Mouse (Mus musculus): ENCODE results near the gene Wwc2. TPM values are rescaled to one million over a fixed set of nuclear protein-coding genes. Genes with fewer than 3 reads are reported as not detected.

Wwc2 gene
- polyA plus RNA-seq, 1 experiment from 2014 or later = 10.1 TPM

DNA sequence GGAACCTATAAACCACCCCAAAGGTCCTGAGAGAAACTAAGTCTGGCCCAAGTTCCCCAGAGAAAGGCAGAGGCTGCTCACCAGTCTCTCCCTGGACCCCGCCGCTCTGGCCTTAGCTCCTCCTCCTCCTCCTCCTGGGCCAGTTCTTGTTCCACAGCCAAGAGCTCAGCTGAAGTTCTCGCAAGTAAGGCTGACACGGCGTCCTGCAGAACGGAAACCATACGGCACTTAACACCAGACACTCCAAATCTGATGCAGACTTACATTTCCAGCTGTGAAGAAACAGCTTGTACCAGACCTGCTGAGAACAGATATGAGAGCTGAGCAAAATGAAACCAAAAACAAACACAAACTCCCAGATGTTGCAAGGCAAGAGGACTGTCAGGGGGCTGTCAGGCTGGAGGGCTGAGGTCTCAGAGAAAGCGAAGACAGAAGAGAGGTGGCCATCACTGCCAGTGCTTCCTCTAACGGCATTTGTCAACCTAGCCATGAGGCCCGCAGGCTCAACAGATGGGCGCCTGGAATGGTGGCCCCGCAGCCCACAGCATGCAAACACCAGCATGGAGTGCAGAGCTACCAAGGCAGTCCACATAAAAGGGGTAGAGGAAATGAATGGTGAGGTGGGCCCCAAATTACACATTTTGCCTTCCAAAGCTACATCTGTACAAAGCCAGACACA is 138.8 kb downstream of the Wwc2 start:
- Histone ChIP-seq H3K27me3 (ENCODE audit: control insufficient read depth, insufficient read depth, low read length) (no peaks in the 10 kb centered on the region), H3K36me3 (ENCODE audit: control insufficient read depth, insufficient read depth, low read length) (0 out of 2 replicates have a peak, but pooled peaks cover 2% of the 10 kb centered on the region), H3K4me2 (ENCODE audit: low read depth) (0 out of 2 replicates have a peak overlapping the region, but pooled peaks have one; percentile 8), H3K27ac (ENCODE audit: low read depth, low read length) (peak overlapping the region; percentile 29; the same call in 1 of the 2 replicates), H3K4me3 (ENCODE audit: low read depth, low read length) (no peak overlapping the region), H3K4me1 (ENCODE audit: control insufficient read depth, insufficient read depth, low read length) (no peaks in the 10 kb centered on the region), H3K9ac (ENCODE audit: low read length) (no peak overlapping the region), H3K9me3 (ENCODE audit: control insufficient read depth, low read length) (no peaks in the 10 kb centered on the region)
- DNase-seq (ENCODE audit: low spot score) (no peak), ATAC-seq (ENCODE audit: insufficient read depth, low FRiP score, low TSS enrichment) (no peak)
- WGBS = 55% methylated on average over 12 of the region's 12 CpGs

DNA sequence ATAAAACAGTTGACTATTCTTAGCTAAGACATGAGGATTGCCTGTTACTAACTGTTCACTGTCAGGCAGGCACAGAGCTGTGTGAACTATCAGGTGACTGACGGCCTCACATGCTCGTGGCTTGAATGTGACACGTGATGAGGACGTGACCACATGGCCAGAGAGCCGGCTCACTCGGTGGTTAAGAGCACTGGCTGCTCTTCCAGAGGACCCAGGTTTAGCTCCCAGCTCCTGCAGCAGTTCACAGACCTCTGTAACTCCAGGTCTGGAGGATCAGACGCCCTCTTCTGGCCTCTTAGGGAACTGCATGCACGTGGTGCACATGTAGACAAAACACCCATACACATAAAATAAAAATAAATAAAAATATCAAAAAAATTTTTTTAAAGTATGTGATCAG is 140.9 kb downstream of the Wwc2 start:
- H3K27ac ChIP-seq (ENCODE audit: low read depth, low read length) = no peak overlapping the region
- no peak overlapping the region for H3K4me2 ChIP-seq (ENCODE audit: low read depth)
- 0 out of 2 replicates have a peak, but pooled peaks cover 2% of the 10 kb centered on the region for H3K36me3 ChIP-seq (ENCODE audit: control insufficient read depth, insufficient read depth, low read length)
- WGBS = 87% methylated on average over 8 of the region's 8 CpGs
- peaks cover 3% of the 10 kb centered on the region; the same call in 1 of the 2 replicates for H3K4me1 ChIP-seq (ENCODE audit: control insufficient read depth, insufficient read depth, low read length)
- no peaks in the 10 kb centered on the region for H3K27me3 ChIP-seq (ENCODE audit: control insufficient read depth, insufficient read depth, low read length)
- DNase-seq (ENCODE audit: low spot score) (no peak), ATAC-seq (ENCODE audit: insufficient read depth, low FRiP score, low TSS enrichment) (no peak)
- no peak overlapping the region for H3K9ac ChIP-seq (ENCODE audit: low read length)
- no peaks in the 10 kb centered on the region for H3K9me3 ChIP-seq (ENCODE audit: control insufficient read depth, low read length)
- H3K4me3 ChIP-seq (ENCODE audit: low read depth, low read length) = no peak overlapping the region

DNA sequence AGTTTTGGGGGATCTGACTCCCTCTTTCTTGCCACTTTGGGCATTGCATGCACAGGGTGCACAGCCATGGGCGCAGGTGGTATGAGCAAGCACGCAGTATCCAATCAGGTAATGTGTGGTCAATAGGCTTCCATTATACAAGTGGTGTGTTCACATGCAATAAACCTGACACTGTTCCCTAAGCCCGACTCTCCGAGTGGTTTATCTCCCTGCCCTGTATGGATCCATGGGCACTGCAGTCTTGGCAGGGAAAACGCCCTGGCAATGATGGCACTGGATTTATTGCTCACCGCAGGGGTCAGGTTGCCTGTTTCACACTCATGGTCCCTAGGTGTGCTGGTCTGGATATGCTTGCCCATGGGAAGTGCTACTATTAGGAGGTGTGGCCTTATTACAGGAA is 142.8 kb downstream of the Wwc2 start:
- 95% methylated on average over 6 of the region's 6 CpGs for WGBS
- Histone ChIP-seq H3K4me3 (ENCODE audit: low read depth, low read length) (no peak overlapping the region), H3K9me3 (ENCODE audit: control insufficient read depth, low read length) (no peaks in the 10 kb centered on the region), H3K4me1 (ENCODE audit: control insufficient read depth, insufficient read depth, low read length) (peaks cover 3% of the 10 kb centered on the region; the same call in 1 of the 2 replicates), H3K27me3 (ENCODE audit: control insufficient read depth, insufficient read depth, low read length) (no peaks in the 10 kb centered on the region), H3K36me3 (ENCODE audit: control insufficient read depth, insufficient read depth, low read length) (0 out of 2 replicates have a peak, but pooled peaks cover 2% of the 10 kb centered on the region), H3K9ac (ENCODE audit: low read length) (no peak overlapping the region), H3K27ac (ENCODE audit: low read depth, low read length) (no peak overlapping the region), H3K4me2 (ENCODE audit: low read depth) (no peak overlapping the region)
- DNase-seq (ENCODE audit: low spot score) = no peak
- ATAC-seq (ENCODE audit: insufficient read depth, low FRiP score, low TSS enrichment) = no peak

DNA sequence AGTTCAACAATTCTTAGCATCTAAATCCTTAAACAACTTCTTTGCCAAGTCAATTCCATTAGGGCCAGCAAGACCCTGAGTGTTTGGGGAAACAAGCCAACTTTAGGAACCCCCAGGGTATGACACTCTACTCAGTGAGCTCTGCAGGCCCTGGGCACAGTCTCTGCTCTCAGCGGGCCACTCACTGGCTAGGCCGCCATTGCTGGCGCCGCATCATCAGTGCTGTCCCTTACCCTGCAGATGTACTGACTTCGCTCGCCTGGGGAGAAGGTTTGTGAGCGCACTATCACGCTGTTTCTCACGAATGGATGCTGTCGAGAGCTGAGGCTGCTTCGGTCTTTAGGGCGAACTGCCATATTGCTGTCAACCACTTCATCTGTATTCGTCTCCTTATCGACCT is 143.6 kb downstream of the Wwc2 start:
- Histone ChIP-seq H3K9me3 (ENCODE audit: control insufficient read depth, low read length) (no peaks in the 10 kb centered on the region), H3K4me3 (ENCODE audit: low read depth, low read length) (no peak overlapping the region), H3K4me1 (ENCODE audit: control insufficient read depth, insufficient read depth, low read length) (peaks cover 3% of the 10 kb centered on the region; the same call in 1 of the 2 replicates), H3K9ac (ENCODE audit: low read length) (no peak overlapping the region), H3K4me2 (ENCODE audit: low read depth) (no peak overlapping the region), H3K27ac (ENCODE audit: low read depth, low read length) (no peak overlapping the region), H3K36me3 (ENCODE audit: control insufficient read depth, insufficient read depth, low read length) (0 out of 2 replicates have a peak, but pooled peaks cover 2% of the 10 kb centered on the region), H3K27me3 (ENCODE audit: control insufficient read depth, insufficient read depth, low read length) (no peaks in the 10 kb centered on the region)
- WGBS = 97% methylated on average over 14 of the region's 14 CpGs
- no peak for DNase-seq (ENCODE audit: low spot score)
- no peak for ATAC-seq (ENCODE audit: insufficient read depth, low FRiP score, low TSS enrichment)

DNA sequence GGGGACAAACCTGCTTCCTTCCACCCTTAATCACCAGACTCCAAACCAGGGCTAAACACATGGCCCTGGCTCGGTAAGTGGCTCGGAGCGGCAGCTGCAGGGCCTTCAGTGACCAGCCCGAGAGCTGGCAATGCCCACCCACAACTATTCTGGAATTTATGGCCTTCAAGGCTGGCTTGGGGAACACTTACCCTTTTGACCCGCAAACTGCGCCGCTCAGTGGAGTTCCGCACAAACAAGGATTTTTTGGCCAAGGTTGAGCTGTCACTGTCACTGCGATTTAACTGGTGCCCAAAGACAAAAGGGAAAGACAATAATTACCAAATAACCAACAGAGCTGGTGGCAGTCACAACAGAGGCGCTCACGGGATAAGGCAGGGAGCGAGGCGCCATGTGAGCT is 144.8 kb downstream of the Wwc2 start:
- Histone ChIP-seq H3K4me3 (ENCODE audit: low read depth, low read length) (no peak overlapping the region), H3K9me3 (ENCODE audit: control insufficient read depth, low read length) (no peaks in the 10 kb centered on the region), H3K27me3 (ENCODE audit: control insufficient read depth, insufficient read depth, low read length) (no peaks in the 10 kb centered on the region), H3K27ac (ENCODE audit: low read depth, low read length) (no peak overlapping the region), H3K36me3 (ENCODE audit: control insufficient read depth, insufficient read depth, low read length) (0 out of 2 replicates have a peak, but pooled peaks cover 2% of the 10 kb centered on the region), H3K4me1 (ENCODE audit: control insufficient read depth, insufficient read depth, low read length) (peaks cover 3% of the 10 kb centered on the region; the same call in 1 of the 2 replicates), H3K4me2 (ENCODE audit: low read depth) (no peak overlapping the region), H3K9ac (ENCODE audit: low read length) (no peak overlapping the region)
- DNase-seq (ENCODE audit: low spot score) = no peak
- ATAC-seq (ENCODE audit: insufficient read depth, low FRiP score, low TSS enrichment) = no peak
- WGBS = 48% methylated on average over 13 of the region's 13 CpGs

DNA sequence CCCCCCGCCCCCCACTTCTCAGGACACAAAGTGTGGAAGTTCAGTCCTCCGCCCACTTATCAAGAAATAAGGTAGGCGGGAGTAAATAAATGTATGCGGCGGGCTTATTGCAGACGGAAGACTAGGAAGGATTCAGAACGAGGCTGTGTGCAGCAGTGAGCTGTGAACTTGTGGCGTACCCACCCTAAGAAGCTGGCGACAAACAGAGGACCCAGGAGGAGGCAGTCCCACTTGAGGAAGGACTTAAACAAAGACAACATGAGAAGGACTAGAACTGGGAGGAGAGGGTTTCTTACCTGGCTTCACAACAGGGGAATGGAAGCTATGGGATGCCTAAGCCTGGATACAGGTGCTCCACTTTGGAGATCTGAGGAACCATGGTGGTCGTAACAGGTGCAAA is 147.1 kb downstream of the Wwc2 start:
- ATAC-seq (ENCODE audit: insufficient read depth, low FRiP score, low TSS enrichment) (no peak), DNase-seq (ENCODE audit: low spot score) (no peak)
- Histone ChIP-seq H3K27me3 (ENCODE audit: control insufficient read depth, insufficient read depth, low read length) (no peaks in the 10 kb centered on the region), H3K4me1 (ENCODE audit: control insufficient read depth, insufficient read depth, low read length) (peaks cover 3% of the 10 kb centered on the region; the same call in 1 of the 2 replicates), H3K36me3 (ENCODE audit: control insufficient read depth, insufficient read depth, low read length) (peaks cover 4% of the 10 kb centered on the region; the same call in 1 of the 2 replicates), H3K4me3 (ENCODE audit: low read depth, low read length) (no peak overlapping the region), H3K9me3 (ENCODE audit: control insufficient read depth, low read length) (no peaks in the 10 kb centered on the region), H3K27ac (ENCODE audit: low read depth, low read length) (no peak overlapping the region), H3K9ac (ENCODE audit: low read length) (no peak overlapping the region), H3K4me2 (ENCODE audit: low read depth) (no peak overlapping the region)
- 97% methylated on average over 10 of the region's 10 CpGs for WGBS

DNA sequence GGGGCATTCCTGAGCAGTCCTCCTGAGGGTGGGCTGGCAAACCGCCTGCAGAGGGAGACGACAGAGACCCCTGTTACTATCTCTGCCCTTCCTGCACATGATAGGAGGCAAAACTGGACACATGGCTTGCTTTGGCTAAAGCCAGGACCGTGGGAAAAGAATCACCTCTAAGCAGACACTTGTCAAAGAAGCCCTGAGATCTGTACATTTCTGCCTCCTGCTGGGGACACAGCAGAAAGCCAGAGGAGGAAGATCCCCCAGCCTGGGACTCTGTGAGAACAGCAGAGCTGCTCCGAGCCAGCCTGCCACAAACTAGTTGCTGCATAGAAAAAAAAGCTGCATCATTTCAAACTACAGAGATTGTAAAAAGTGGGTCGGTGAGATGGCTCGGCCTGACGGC is 147.7 kb downstream of the Wwc2 start:
- ATAC-seq (ENCODE audit: insufficient read depth, low FRiP score, low TSS enrichment) (no peak), DNase-seq (ENCODE audit: low spot score) (no peak)
- H3K4me2 ChIP-seq (ENCODE audit: low read depth) = no peak overlapping the region
- H3K36me3 ChIP-seq (ENCODE audit: control insufficient read depth, insufficient read depth, low read length) = peaks cover 4% of the 10 kb centered on the region; the same call in 1 of the 2 replicates
- H3K4me1 ChIP-seq (ENCODE audit: control insufficient read depth, insufficient read depth, low read length) = peaks cover 3% of the 10 kb centered on the region; the same call in 1 of the 2 replicates
- WGBS = 79% methylated on average over 7 of the region's 7 CpGs
- no peak overlapping the region for H3K27ac ChIP-seq (ENCODE audit: low read depth, low read length)
- H3K4me3 ChIP-seq (ENCODE audit: low read depth, low read length) = no peak overlapping the region
- no peaks in the 10 kb centered on the region for H3K9me3 ChIP-seq (ENCODE audit: control insufficient read depth, low read length)
- H3K27me3 ChIP-seq (ENCODE audit: control insufficient read depth, insufficient read depth, low read length) = no peaks in the 10 kb centered on the region
- H3K9ac ChIP-seq (ENCODE audit: low read length) = no peak overlapping the region

DNA sequence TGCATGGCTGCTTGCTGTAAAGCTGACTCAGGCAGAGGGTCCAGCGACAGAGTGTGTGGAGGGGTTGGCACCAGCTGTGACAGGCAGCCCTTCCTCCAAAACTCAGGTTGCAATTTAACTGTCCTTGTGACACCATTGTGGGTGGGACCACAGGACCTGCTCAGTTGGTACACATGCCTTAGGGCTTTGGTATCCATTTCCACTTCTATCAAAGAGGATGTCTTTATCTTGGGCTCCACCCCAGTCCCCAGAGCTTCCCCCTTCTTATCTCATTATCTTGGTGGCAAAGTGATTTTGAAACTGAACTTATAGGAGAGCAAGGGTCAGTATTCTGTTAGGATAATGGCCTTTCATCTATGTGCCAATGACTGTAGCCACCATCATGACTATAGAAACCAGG is 156.8 kb downstream of the Wwc2 start:
- H3K27me3 ChIP-seq (ENCODE audit: control insufficient read depth, insufficient read depth, low read length) = no peaks in the 10 kb centered on the region
- no peak for ATAC-seq (ENCODE audit: insufficient read depth, low FRiP score, low TSS enrichment)
- no peak overlapping the region for H3K4me3 ChIP-seq (ENCODE audit: low read depth, low read length)
- WGBS = 52% methylated on average over 1 of the region's 1 CpGs
- no peak overlapping the region for H3K9ac ChIP-seq (ENCODE audit: low read length)
- H3K4me1 ChIP-seq (ENCODE audit: control insufficient read depth, insufficient read depth, low read length) = no peaks in the 10 kb centered on the region
- DNase-seq (ENCODE audit: low spot score) = no peak
- no peaks in the 10 kb centered on the region for H3K9me3 ChIP-seq (ENCODE audit: control insufficient read depth, low read length)
- H3K4me2 ChIP-seq (ENCODE audit: low read depth) = no peak overlapping the region
- H3K27ac ChIP-seq (ENCODE audit: low read depth, low read length) = no peak overlapping the region
- H3K36me3 ChIP-seq (ENCODE audit: control insufficient read depth, insufficient read depth, low read length) = no peaks in the 10 kb centered on the region

DNA sequence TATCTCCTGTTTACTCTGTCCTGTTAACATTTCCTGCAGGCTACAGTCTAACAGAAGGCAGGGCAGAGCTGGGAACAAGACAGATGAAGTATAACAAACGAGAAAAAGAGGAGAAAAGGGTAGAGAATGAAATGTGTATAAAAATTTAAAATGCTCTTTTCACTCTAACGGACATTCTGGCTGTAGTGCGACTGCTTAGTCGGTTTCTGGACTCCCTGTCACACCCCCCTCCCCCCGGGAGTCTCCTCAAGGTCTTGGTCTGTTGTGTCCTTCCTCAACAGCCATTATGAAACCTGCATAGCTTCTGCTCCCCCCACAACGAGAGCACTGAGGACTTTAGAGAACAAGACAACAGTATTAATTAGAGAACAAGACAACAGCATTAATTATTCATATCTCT is 158.1 kb downstream of the Wwc2 start:
- no peak overlapping the region for H3K4me3 ChIP-seq (ENCODE audit: low read depth, low read length)
- DNase-seq (ENCODE audit: low spot score) (no peak), ATAC-seq (ENCODE audit: insufficient read depth, low FRiP score, low TSS enrichment) (no peak)
- no peak overlapping the region for H3K4me2 ChIP-seq (ENCODE audit: low read depth)
- H3K4me1 ChIP-seq (ENCODE audit: control insufficient read depth, insufficient read depth, low read length) = no peaks in the 10 kb centered on the region
- no peaks in the 10 kb centered on the region for H3K36me3 ChIP-seq (ENCODE audit: control insufficient read depth, insufficient read depth, low read length)
- H3K27ac ChIP-seq (ENCODE audit: low read depth, low read length) = no peak overlapping the region
- H3K9me3 ChIP-seq (ENCODE audit: control insufficient read depth, low read length) = no peaks in the 10 kb centered on the region
- H3K9ac ChIP-seq (ENCODE audit: low read length) = no peak overlapping the region
- no peaks in the 10 kb centered on the region for H3K27me3 ChIP-seq (ENCODE audit: control insufficient read depth, insufficient read depth, low read length)
- 86% methylated on average over 6 of the region's 6 CpGs for WGBS
